Mouse (Mus musculus) ES-Bruce4 (cell line): ENCODE measurements around the gene Gm21954.

Source experiments
- CTCF ChIP-seq: IDR thresholded peaks from one replicate; pipeline ENCODE4 v1.8.1; 2011; ENCODE audit warnings: low read depth, low read length
- EP300 ChIP-seq: IDR thresholded peaks from 2 replicates; pipeline ENCODE4 v1.6.1; 2011; ENCODE audit warnings: low read depth, low read length; ENCODE audit not compliant: insufficient read depth
- POLR2A ChIP-seq: IDR thresholded peaks from one replicate; pipeline ENCODE4 v1.8.1; 2011; ENCODE audit warnings: low read length; ENCODE audit not compliant: insufficient read depth

GRCm38 (mm10) chr3:55473146-55473545 lies 1.1 kb upstream of the Gm21954 start:
- TF ChIP-seq CTCF = no peak
- no peak for TF ChIP-seq EP300
- TF ChIP-seq POLR2A = no peak
